Mouse (Mus musculus) neural tube, postnatal 0 days (tissue): ENCODE measurements around the gene Gm20219. TPM values are rescaled to one million over a fixed set of nuclear protein-coding genes. Genes with fewer than 3 reads are reported as not detected.

Source experiments
- polyA plus RNA-seq: library from polyadenylated mRNA; unstranded; fragments of >200 nt; fragmentation: Nextera tagmentation; extraction: Ambion mirVana; gene quantifications from 2 replicates; pipeline ENCODE4 v1.2.1, GENCODE M21; 2015

The Gm20219 gene
- polyA plus RNA-seq = 0.36 and 0.84 TPM in 2 replicates

GRCm38 (mm10) chr17:56554122-56554551 is at the start of gene Gm20219:
Gene Gm20219 (minus strand): TSS chr17:56554387.

GRCm38 (mm10) chr17:56584257-56585130 is 30.3 kb upstream of the Gm20219 start, which contains the start of the genes Safb2 and Safb:
Gene Safb2 (minus strand): TSS chr17:56584585.
Gene Safb (plus strand): TSS chr17:56584825.

GRCm38 (mm10) chr17:56512310-56512709 is 41.9 kb downstream of the Gm20219 start, which contains the start of gene Znrf4:
Gene Znrf4 (minus strand): TSS chr17:56512431.

Other genes with a start within 250 kb of the Gm20219 start
- 37.5 and 43.7 TPM in 2 replicates for gene Kdm4b, start 228.3 kb downstream of the Gm20219 start, polyA plus RNA-seq
- gene Ptprs, start 77.9 kb downstream of the Gm20219 start, polyA plus RNA-seq = 159 and 196 TPM in 2 replicates
- not detected in 2 replicates for gene Znrf4, start 42.0 kb downstream of the Gm20219 start, polyA plus RNA-seq
- gene Safb2, start 30.2 kb upstream of the Gm20219 start, polyA plus RNA-seq = 42.3 and 55.9 TPM in 2 replicates
- gene Safb, start 30.4 kb upstream of the Gm20219 start, polyA plus RNA-seq = 71.8 and 80.4 TPM in 2 replicates
- 234 and 256 TPM in 2 replicates for gene 2410015M20Rik, start 55.4 kb upstream of the Gm20219 start, polyA plus RNA-seq
- gene Rpl36, start 59.0 kb upstream of the Gm20219 start, polyA plus RNA-seq = 1,131 and 1,363 TPM in 2 replicates
- 42.0 and 44.9 TPM in 2 replicates for gene Lonp1, start 72.5 kb upstream of the Gm20219 start, polyA plus RNA-seq
- 0.87 and 0.97 TPM in 2 replicates for gene Catsperd, start 73.8 kb upstream of the Gm20219 start, polyA plus RNA-seq
- 71.4 and 81.5 TPM in 2 replicates for gene Ranbp3, start 118.9 kb upstream of the Gm20219 start, polyA plus RNA-seq
- gene Ndufa11, start 163.4 kb upstream of the Gm20219 start, polyA plus RNA-seq = 830 and 877 TPM in 2 replicates
- gene Vmac, start 163.6 kb upstream of the Gm20219 start, polyA plus RNA-seq = 13.2 and 19.0 TPM in 2 replicates
- gene Nrtn, start 203.1 kb upstream of the Gm20219 start, polyA plus RNA-seq = 6.2 and 7.9 TPM in 2 replicates
- gene Dus3l, start 210.4 kb upstream of the Gm20219 start, polyA plus RNA-seq = 85.8 and 101 TPM in 2 replicates
- gene Prr22, start 215.9 kb upstream of the Gm20219 start, polyA plus RNA-seq = 0.33 and 0.53 TPM in 2 replicates